Mouse (Mus musculus) heart, embryonic 11.5 days (tissue): ENCODE measurements around the gene Ppib. TPM values are rescaled to one million over a fixed set of nuclear protein-coding genes. Genes with fewer than 3 reads are reported as not detected.

Experiments
- ATAC-seq: fragments of 200-750 bp; cut with Nextera tagmentation; replicated peaks from 2 replicates; pipeline ENCODE4 v1.8.0; 2017; ENCODE audit warnings: moderate library complexity; ENCODE audit not compliant: insufficient number of reproducible peaks, low FRiP score, low TSS enrichment
- H3K27ac ChIP-seq: fragments of 300-500 bp; sonication (generic); 2 replicates; pipeline ENCODE4 v1.5.1; 2014; ENCODE audit warnings: mild to moderate bottlenecking, low read depth, low read length
- H3K27me3 ChIP-seq: fragments of 300-500 bp; sonication (generic); 2 replicates; pipeline ENCODE4 v1.6.1; 2014; ENCODE audit warnings: mild to moderate bottlenecking, low read length, mixed read lengths; ENCODE audit not compliant: control insufficient read depth, insufficient read depth
- H3K36me3 ChIP-seq: fragments of 300-500 bp; sonication (generic); 2 replicates; pipeline ENCODE4 v1.6.1; 2014; ENCODE audit warnings: mild to moderate bottlenecking, low read length, moderate library complexity, mixed read lengths; ENCODE audit not compliant: control insufficient read depth, insufficient read depth
- H3K4me1 ChIP-seq: fragments of 300-500 bp; sonication (generic); 2 replicates; pipeline ENCODE4 v1.6.1; 2014; ENCODE audit warnings: low read length; ENCODE audit not compliant: control insufficient read depth, insufficient read depth
- H3K4me2 ChIP-seq: fragments of 300-500 bp; sonication (generic); 2 replicates; pipeline ENCODE4 v1.6.1; 2014; ENCODE audit warnings: mild to moderate bottlenecking, moderate library complexity
- H3K4me3 ChIP-seq: fragments of 300-500 bp; sonication (generic); 2 replicates; pipeline ENCODE4 v1.5.1; 2014; ENCODE audit warnings: low read depth, low read length
- H3K9ac ChIP-seq: fragments of 300-500 bp; sonication (generic); 2 replicates; pipeline ENCODE4 v1.6.1; 2014; ENCODE audit warnings: mild to moderate bottlenecking, low read depth, low read length, moderate library complexity
- H3K9me3 ChIP-seq: fragments of 300-500 bp; sonication (generic); replicated peaks from 2 replicates; pipeline ENCODE4 v1.6.1; 2016; ENCODE audit warnings: low read length; ENCODE audit not compliant: control insufficient read depth
- WGBS: fragments of 180-500 bp; shearing (Covaris S2); extraction: QIAGEN DNeasy Blood & Tissue Kit; methylation state at CpG from one replicate; pipeline ENCODE4 v1.1.7; 2014; ENCODE audit not compliant: insufficient replicate concordance; 5-methylcytosine and 5-hydroxymethylcytosine counted together
- polyA plus RNA-seq: library from polyadenylated mRNA; unstranded; fragments of >200 nt; fragmentation: Nextera tagmentation; extraction: Ambion mirVana; gene quantifications from 2 replicates; pipeline ENCODE4 v1.2.1, GENCODE M21; 2014

The Ppib gene
- polyA plus RNA-seq, 1 experiment from 2014 or later, result 463 TPM

- no peak overlapping the region for H3K9ac ChIP-seq
- H3K4me3 ChIP-seq, result no peak overlapping the region
- no peaks in the 10 kb centered on the region for H3K27me3 ChIP-seq
- no peak for ATAC-seq
- H3K9me3 ChIP-seq, result no peaks in the 10 kb centered on the region
- WGBS, result 58% methylated on average over 6 of the region's 6 CpGs
- no peak overlapping the region for H3K4me2 ChIP-seq
- no peaks in the 10 kb centered on the region for H3K36me3 ChIP-seq
- H3K4me1 ChIP-seq, result no peaks in the 10 kb centered on the region
- H3K27ac ChIP-seq, result no peak overlapping the region
Observed at GRCm38 (mm10) chr9:66049931-66050601, 10.0 kb upstream of the Ppib start.

- Histone ChIP-seq H3K4me1 (no peaks in the 10 kb centered on the region), H3K9ac (no peak overlapping the region), H3K9me3 (no peaks in the 10 kb centered on the region), H3K27me3 (no peaks in the 10 kb centered on the region), H3K4me3 (no peak overlapping the region), H3K36me3 (no peaks in the 10 kb centered on the region), H3K4me2 (no peak overlapping the region), H3K27ac (no peak overlapping the region)
- no peak for ATAC-seq
- 58% methylated on average over 4 of the region's 4 CpGs for WGBS
Observed at GRCm38 (mm10) chr9:66051493-66051892, 8.5 kb upstream of the Ppib start.

- 86% methylated on average over 1 of the region's 1 CpGs for WGBS
- ATAC-seq, result no peak
Observed at GRCm38 (mm10) chr9:66052731-66053130, 7.3 kb upstream of the Ppib start.

GRCm38 (mm10) chr9:66053620-66054019 lies 6.4 kb upstream of the Ppib start:
- H3K4me1 ChIP-seq, result no peaks in the 10 kb centered on the region
- H3K9ac ChIP-seq, result no peak overlapping the region
- no peak overlapping the region for H3K27ac ChIP-seq
- H3K36me3 ChIP-seq, result no peaks in the 10 kb centered on the region
- 34% methylated on average over 1 of the region's 1 CpGs for WGBS
- no peak overlapping the region for H3K4me2 ChIP-seq
- H3K27me3 ChIP-seq, result no peaks in the 10 kb centered on the region
- H3K9me3 ChIP-seq, result no peaks in the 10 kb centered on the region
- no peak for ATAC-seq
- H3K4me3 ChIP-seq, result no peak overlapping the region

More at GRCm38 (mm10) chr9:66052731-66053130, 7.3 kb upstream of the Ppib start:
- no peaks in the 10 kb centered on the region for H3K9me3 ChIP-seq
- no peaks in the 10 kb centered on the region for H3K36me3 ChIP-seq
- H3K4me2 ChIP-seq, result no peak overlapping the region
- H3K4me3 ChIP-seq, result no peak overlapping the region
- no peak overlapping the region for H3K27ac ChIP-seq
- no peak overlapping the region for H3K9ac ChIP-seq
- no peaks in the 10 kb centered on the region for H3K27me3 ChIP-seq
- H3K4me1 ChIP-seq, result no peaks in the 10 kb centered on the region

- peak overlapping the region; percentile 66 for H3K27ac ChIP-seq
- no peaks in the 10 kb centered on the region for H3K27me3 ChIP-seq
- H3K4me1 ChIP-seq, result peaks cover 11% of the 10 kb centered on the region
- no peaks in the 10 kb centered on the region for H3K9me3 ChIP-seq
- H3K9ac ChIP-seq, result peak overlapping the region; percentile 95
- under 1% methylated on average over 20 of the region's 20 CpGs for WGBS
- H3K4me2 ChIP-seq, result peak overlapping the region; percentile 78
- ATAC-seq, result peak; percentile 58
- peaks cover 19% of the 10 kb centered on the region for H3K36me3 ChIP-seq
- peak overlapping the region; percentile 93 for H3K4me3 ChIP-seq
Observed at GRCm38 (mm10) chr9:66060308-66060647, 256 bp downstream of the Ppib start.

GRCm38 (mm10) chr9:66060986-66061385 lies 964 bp downstream of the Ppib start:
- Histone ChIP-seq H3K4me2 (peak overlapping the region; percentile 78), H3K27ac (0 out of 2 replicates have a peak overlapping the region, but pooled peaks have one; percentile 1), H3K27me3 (no peaks in the 10 kb centered on the region), H3K4me1 (peaks cover 11% of the 10 kb centered on the region), H3K9ac (peak overlapping the region; percentile 95), H3K4me3 (peak overlapping the region; percentile 93), H3K9me3 (no peaks in the 10 kb centered on the region), H3K36me3 (peaks cover 26% of the 10 kb centered on the region)
- no peak for ATAC-seq
- 32% methylated on average over 4 of the region's 4 CpGs for WGBS

- Histone ChIP-seq H3K4me2 (peak overlapping the region; percentile 78), H3K27me3 (no peaks in the 10 kb centered on the region), H3K9me3 (no peaks in the 10 kb centered on the region), H3K36me3 (peaks cover 33% of the 10 kb centered on the region), H3K4me3 (peak overlapping the region; percentile 93; the same call in 1 of the 2 replicates), H3K4me1 (peaks cover 11% of the 10 kb centered on the region), H3K9ac (peak overlapping the region; percentile 95), H3K27ac (no peak overlapping the region)
- WGBS, result 94% methylated on average over 3 of the region's 3 CpGs
- ATAC-seq, result no peak
Observed at GRCm38 (mm10) chr9:66061656-66062055, 1.6 kb downstream of the Ppib start.

- no peak for ATAC-seq
- Histone ChIP-seq H3K9me3 (no peaks in the 10 kb centered on the region), H3K27ac (no peak overlapping the region), H3K4me3 (no peak overlapping the region), H3K4me1 (peaks cover 11% of the 10 kb centered on the region), H3K4me2 (no peak overlapping the region), H3K9ac (no peak overlapping the region), H3K36me3 (peaks cover 33% of the 10 kb centered on the region), H3K27me3 (peaks cover 5% of the 10 kb centered on the region)
- 95% methylated on average over 3 of the region's 3 CpGs for WGBS
Observed at GRCm38 (mm10) chr9:66063446-66063845, 3.4 kb downstream of the Ppib start.

- H3K36me3 ChIP-seq, result peaks cover 33% of the 10 kb centered on the region
- WGBS, result 96% methylated on average over 11 of the region's 11 CpGs
- H3K4me3 ChIP-seq, result no peak overlapping the region
Observed at GRCm38 (mm10) chr9:66064316-66064715, 4.3 kb downstream of the Ppib start.

More at GRCm38 (mm10) chr9:66064316-66064715, 4.3 kb downstream of the Ppib start:
- H3K27ac ChIP-seq, result no peak overlapping the region
- no peak for ATAC-seq
- H3K9me3 ChIP-seq, result no peaks in the 10 kb centered on the region
- H3K27me3 ChIP-seq, result peaks cover 8% of the 10 kb centered on the region
- H3K9ac ChIP-seq, result no peak overlapping the region
- H3K4me1 ChIP-seq, result peaks cover 15% of the 10 kb centered on the region
- no peak overlapping the region for H3K4me2 ChIP-seq
